Mouse (Mus musculus) limb, embryonic 14.5 days (tissue): ENCODE results near the gene Hspb8. TPM values are rescaled to one million over a fixed set of nuclear protein-coding genes. Genes with fewer than 3 reads are reported as not detected.
A peak's percentile ranks its signal among the peaks of the same experiment; 100 is the strongest.

Source experiments
- ATAC-seq: fragments of 200-750 bp; cut with Nextera tagmentation; 2 replicates; pipeline ENCODE4 v1.8.0; 2017; ENCODE audit warnings: low read depth, moderate number of reproducible peaks, moderate TSS enrichment; ENCODE audit not compliant: low FRiP score
- DNase-seq: peaks from one replicate; pipeline ENCODE4 v3.0.0-alpha.2; 2015; ENCODE audit warnings: low spot score
- H3K27ac ChIP-seq: fragments of 300-500 bp; sonication (generic); replicated peaks from 2 replicates; pipeline ENCODE4 v1.5.1; 2014; ENCODE audit warnings: low read depth, mild to moderate bottlenecking, low read length, moderate library complexity, mixed read lengths
- H3K27me3 ChIP-seq: fragments of 300-500 bp; sonication (generic); 2 replicates; pipeline ENCODE4 v1.6.1; 2014; ENCODE audit warnings: low read length, mixed read lengths; ENCODE audit not compliant: control insufficient read depth, insufficient read depth
- H3K36me3 ChIP-seq: fragments of 300-500 bp; sonication (generic); 2 replicates; pipeline ENCODE4 v1.6.1; 2014; ENCODE audit warnings: mild to moderate bottlenecking, low read length, moderate library complexity, mixed read lengths; ENCODE audit not compliant: control insufficient read depth, insufficient read depth
- H3K4me1 ChIP-seq: fragments of 300-500 bp; sonication (generic); 2 replicates; pipeline ENCODE4 v1.6.1; 2014; ENCODE audit warnings: antibody characterized with exemption, low read length, mixed read lengths; ENCODE audit not compliant: control insufficient read depth, insufficient read depth
- H3K4me2 ChIP-seq: fragments of 300-500 bp; sonication (generic); replicated peaks from 2 replicates; pipeline ENCODE4 v1.6.1; 2014; ENCODE audit warnings: low read depth, mild to moderate bottlenecking, low read length, moderate library complexity; ENCODE audit not compliant: severe bottlenecking
- H3K4me3 ChIP-seq: fragments of 300-500 bp; sonication (generic); replicated peaks from 2 replicates; pipeline ENCODE4 v1.5.1; 2014; ENCODE audit warnings: low read length
- H3K9ac ChIP-seq: fragments of 300-500 bp; sonication (generic); 2 replicates; pipeline ENCODE4 v1.6.1; 2014; ENCODE audit warnings: mild to moderate bottlenecking, low read depth, low read length, moderate library complexity; ENCODE audit not compliant: severe bottlenecking
- H3K9me3 ChIP-seq: fragments of 300-500 bp; sonication (generic); 2 replicates; pipeline ENCODE4 v1.6.1; 2016; ENCODE audit warnings: low read length; ENCODE audit not compliant: control insufficient read depth
- POLR2A ChIP-seq: fragments of 200-500 bp; IDR thresholded peaks from 2 replicates; pipeline ENCODE4 v1.8.0; 2012; ENCODE audit warnings: inconsistent platforms, mild to moderate bottlenecking, moderate library complexity, borderline replicate concordance; ENCODE audit not compliant: insufficient read depth, insufficient read length; ENCODE audit errors: extremely low read depth
- WGBS: fragments of 180-500 bp; shearing (Covaris S2); extraction: QIAGEN DNeasy Blood & Tissue Kit; methylation state at CpG from one replicate; pipeline ENCODE4 v1.1.7; 2014; 5-methylcytosine and 5-hydroxymethylcytosine counted together
- polyA plus RNA-seq, 2 experiments: library from polyadenylated mRNA; depleted of rRNA in 1 of 2; stranded (reverse) in 1 of 2; unstranded in 1 of 2; fragments of >200 nt; fragmentation: Nextera tagmentation in 1 of 2; extraction: Ambion mirVana in 1 of 2; gene quantifications; 2 replicates each; pipeline versions ENCODE4 v1.2.1 to v1.2.3; 2012 to 2014

Gene Hspb8
- polyA plus RNA-seq, 2 experiments, result 19.7 to 25.3 TPM

GRCm38 (mm10) chr5:116453401-116453851, 30.8 kb upstream of the Hspb8 start:
- H3K36me3 ChIP-seq, result no peaks in the 10 kb centered on the region
- no peaks in the 10 kb centered on the region for H3K9me3 ChIP-seq
- H3K27me3 ChIP-seq, result no peaks in the 10 kb centered on the region
- H3K27ac ChIP-seq, result no peak overlapping the region
- no peak; the same call in 1 of the 2 replicates for ATAC-seq
- peaks cover 10% of the 10 kb centered on the region; the same call in 1 of the 2 replicates for H3K4me1 ChIP-seq
- 4% methylated on average over 27 of the region's 27 CpGs for WGBS
- peak overlapping the region; percentile 51 for H3K9ac ChIP-seq
- peak overlapping the region; percentile 53 for H3K4me2 ChIP-seq
- H3K4me3 ChIP-seq, result peak overlapping the region; percentile 34
- peak; percentile 48 for DNase-seq
- TF ChIP-seq POLR2A, result no peak

GRCm38 (mm10) chr5:116450901-116451300, 28.2 kb upstream of the Hspb8 start:
- ATAC-seq, result no peak
- Histone ChIP-seq H3K9me3 (no peaks in the 10 kb centered on the region), H3K27me3 (no peaks in the 10 kb centered on the region), H3K4me3 (no peak overlapping the region), H3K4me2 (no peak overlapping the region), H3K9ac (no peak overlapping the region), H3K4me1 (peaks cover 10% of the 10 kb centered on the region; the same call in 1 of the 2 replicates), H3K27ac (no peak overlapping the region), H3K36me3 (no peaks in the 10 kb centered on the region)
- 86% methylated on average over 8 of the region's 8 CpGs for WGBS
- DNase-seq, result no peak
- TF ChIP-seq POLR2A, result no peak

GRCm38 (mm10) chr5:116449522-116450225, 27.0 kb upstream of the Hspb8 start:
- WGBS, result 53% methylated on average over 7 of the region's 8 CpGs
- no peak overlapping the region for H3K4me3 ChIP-seq
- H3K4me1 ChIP-seq, result peaks cover 10% of the 10 kb centered on the region; the same call in 1 of the 2 replicates
- H3K9ac ChIP-seq, result no peak overlapping the region
- DNase-seq (no peak), ATAC-seq (no peak)
- no peaks in the 10 kb centered on the region for H3K36me3 ChIP-seq
- no peaks in the 10 kb centered on the region for H3K27me3 ChIP-seq
- H3K4me2 ChIP-seq, result peak overlapping the region; percentile 28; the same call in 1 of the 2 replicates
- H3K27ac ChIP-seq, result no peak overlapping the region
- TF ChIP-seq POLR2A, result no peak
- no peaks in the 10 kb centered on the region for H3K9me3 ChIP-seq

GRCm38 (mm10) chr5:116448409-116449191, 25.9 kb upstream of the Hspb8 start:
- 8% methylated on average over 11 of the region's 11 CpGs for WGBS
- ATAC-seq (no peak), DNase-seq (no peak)
- H3K9ac ChIP-seq, result 0 out of 2 replicates have a peak overlapping the region, but pooled peaks have one; percentile 12
- no peak for TF ChIP-seq POLR2A
- no peaks in the 10 kb centered on the region for H3K27me3 ChIP-seq
- no peak overlapping the region for H3K4me3 ChIP-seq
- H3K27ac ChIP-seq, result no peak overlapping the region
- no peaks in the 10 kb centered on the region for H3K9me3 ChIP-seq
- peaks cover 7% of the 10 kb centered on the region; the same call in 1 of the 2 replicates for H3K4me1 ChIP-seq
- H3K36me3 ChIP-seq, result no peaks in the 10 kb centered on the region
- H3K4me2 ChIP-seq, result peak overlapping the region; percentile 28; the same call in 1 of the 2 replicates

GRCm38 (mm10) chr5:116447821-116448350, 25.2 kb upstream of the Hspb8 start:
- WGBS, result 47% methylated on average over 11 of the region's 11 CpGs
- Histone ChIP-seq H3K36me3 (no peaks in the 10 kb centered on the region), H3K4me2 (peak overlapping the region; percentile 13; the same call in 1 of the 2 replicates), H3K27ac (no peak overlapping the region), H3K9ac (no peak overlapping the region), H3K9me3 (no peaks in the 10 kb centered on the region), H3K4me3 (no peak overlapping the region), H3K4me1 (peaks cover 7% of the 10 kb centered on the region; the same call in 1 of the 2 replicates), H3K27me3 (no peaks in the 10 kb centered on the region)
- ATAC-seq (no peak), DNase-seq (no peak)
- no peak for TF ChIP-seq POLR2A
